17 mouse cellular contexts compared by ENCODE assay signal in the genomic region with DNA sequence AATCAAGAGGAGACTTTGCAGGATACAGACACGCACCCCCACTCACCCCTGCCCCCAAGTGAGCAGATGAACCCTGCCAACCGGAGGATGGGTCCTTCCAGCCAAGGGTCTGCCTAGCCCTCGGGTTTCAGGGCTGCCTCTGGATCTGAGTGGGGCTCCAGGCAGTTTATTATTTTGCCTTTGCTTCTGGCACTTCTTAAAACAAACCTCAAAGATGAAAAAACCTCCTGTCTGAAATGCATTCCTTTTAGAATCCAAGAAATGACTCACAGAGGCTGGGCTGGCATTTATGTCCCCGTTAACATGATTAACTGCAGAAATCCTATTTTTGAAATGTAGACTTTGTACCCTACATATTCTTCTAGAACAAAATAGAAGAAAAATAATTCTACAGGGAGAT.
DNase-seq lines count a peak whose midpoint lies in the region; ATAC-seq and TF ChIP-seq lines count a peak whose summit lies in the region.
"Had no signal": no experiment of that assay in that cellular context is flagged by ENCODE, and none has a peak within 500 bp of the region (broad histone marks: within the 10 kb centered on the region; RNA-seq: fewer than 3 reads in every experiment).

No protein-coding gene starts in this region.

- peak overlapping the region; percentile 77 for H3K27ac ChIP-seq in left cerebral cortex, adult 2 months
- peak overlapping the region; percentile 77 for H3K27ac ChIP-seq in embryonic facial prominence, embryonic 15.5 days (replicated peaks)
- 0 out of 2 replicates have a peak overlapping the region, but pooled peaks have one; percentile 18 for H3K27ac ChIP-seq in stomach, embryonic 14.5 days (ENCODE audit: low read length)
- no peak overlapping the region for H3K27ac ChIP-seq in hindbrain, embryonic 16.5 days (ENCODE audit: low read depth, low read length)
- H3K27ac ChIP-seq: embryonic facial prominence, embryonic 12.5 days; liver, embryonic 12.5 days; midbrain, embryonic 10.5 days had no signal

- peaks cover 12% of the 10 kb centered on the region for H3K4me1 ChIP-seq in embryonic facial prominence, embryonic 15.5 days
- no peaks in the 10 kb centered on the region for H3K4me1 ChIP-seq in stomach, embryonic 14.5 days (ENCODE audit: control insufficient read depth, insufficient read depth, low read length)
- no peaks in the 10 kb centered on the region for H3K4me1 ChIP-seq in hindbrain, embryonic 16.5 days (ENCODE audit: control insufficient read depth, insufficient read depth, low read depth, low read length)
- H3K4me1 ChIP-seq: midbrain, embryonic 10.5 days had no signal

- peak; percentile 49 for DNase-seq in adrenal gland, adult 2 months
- no peak for DNase-seq in adrenal gland, postnatal 14 days
- no peak for DNase-seq in left cerebral cortex, adult 2 months (ENCODE audit: extremely low spot score in 1 of 2, low spot score in 2 of 2)
- DNase-seq in left cerebral cortex, adult 11 months (ENCODE audit: low spot score) = no peak
- no peak for DNase-seq in spleen, postnatal 36 days (ENCODE audit: low spot score in 2 of 2)
- DNase-seq: cerebellum, adult 9-11 months; gastrocnemius, postnatal 10 days; kidney, postnatal 14 days; lung, postnatal 10 days; right cerebral cortex, postnatal 4 days had no signal

- no peaks in the 10 kb centered on the region for H3K36me3 ChIP-seq in embryonic facial prominence, embryonic 15.5 days
- no peaks in the 10 kb centered on the region for H3K36me3 ChIP-seq in stomach, embryonic 14.5 days (ENCODE audit: control insufficient read depth, insufficient read depth, low read length)
- H3K36me3 ChIP-seq in hindbrain, embryonic 16.5 days (ENCODE audit: control insufficient read depth, insufficient read depth, low read length) = no peaks in the 10 kb centered on the region
- H3K36me3 ChIP-seq: embryonic facial prominence, embryonic 12.5 days; liver, embryonic 12.5 days; midbrain, embryonic 10.5 days had no signal

- H3K27me3 ChIP-seq in embryonic facial prominence, embryonic 15.5 days = no peaks in the 10 kb centered on the region
- H3K27me3 ChIP-seq in stomach, embryonic 14.5 days (ENCODE audit: control insufficient read depth, insufficient read depth, low read length) = no peaks in the 10 kb centered on the region
- no peaks in the 10 kb centered on the region for H3K27me3 ChIP-seq in hindbrain, embryonic 16.5 days (replicated peaks; ENCODE audit: control insufficient read depth, insufficient read depth, low read length)
- H3K27me3 ChIP-seq: embryonic facial prominence, embryonic 12.5 days; liver, embryonic 12.5 days had no signal

- no peak overlapping the region for H3K4me3 ChIP-seq in left cerebral cortex, adult 2 months
- no peak overlapping the region for H3K4me3 ChIP-seq in embryonic facial prominence, embryonic 15.5 days (replicated peaks)
- no peak overlapping the region for H3K4me3 ChIP-seq in stomach, embryonic 14.5 days (ENCODE audit: low read depth, low read length)
- H3K4me3 ChIP-seq in hindbrain, embryonic 16.5 days (ENCODE audit: low read length) = no peak overlapping the region
- H3K4me3 ChIP-seq: embryonic facial prominence, embryonic 12.5 days; liver, embryonic 12.5 days; midbrain, embryonic 10.5 days had no signal

- intact Hi-C loops in left cerebral cortex, adult 2 months (cut with DNase I) = no loop called here

- no peak for ATAC-seq in embryonic facial prominence, embryonic 15.5 days (ENCODE audit: insufficient number of reproducible peaks, low FRiP score, low TSS enrichment, low read depth)
- ATAC-seq in stomach, embryonic 14.5 days (ENCODE audit: insufficient number of reproducible peaks, insufficient read depth, low FRiP score, low read depth) = no peak
- no peak for ATAC-seq in hindbrain, embryonic 16.5 days
- ATAC-seq: forebrain, embryonic 14.5 days; liver, embryonic 12.5 days had no signal

- no peak for TF ChIP-seq CTCF in left cerebral cortex, adult 2 months (IDR thresholded peaks at IDR 0.05)

- no peak overlapping the region for H3K9ac ChIP-seq in embryonic facial prominence, embryonic 15.5 days
- H3K9ac ChIP-seq in stomach, embryonic 14.5 days (replicated peaks; ENCODE audit: low read depth, low read length) = no peak overlapping the region
- no peak overlapping the region for H3K9ac ChIP-seq in hindbrain, embryonic 16.5 days (ENCODE audit: low read depth, low read length)
- H3K9ac ChIP-seq: embryonic facial prominence, embryonic 12.5 days; liver, embryonic 12.5 days had no signal

- 27% methylated on average over 4 of the region's 4 CpGs for WGBS in embryonic facial prominence, embryonic 15.5 days
- WGBS in stomach, embryonic 14.5 days = 32% methylated on average over 4 of the region's 4 CpGs
- WGBS in hindbrain, embryonic 16.5 days = 80% methylated on average over 4 of the region's 4 CpGs

- no peaks in the 10 kb centered on the region for H3K9me3 ChIP-seq in embryonic facial prominence, embryonic 15.5 days (replicated peaks)
- no peaks in the 10 kb centered on the region for H3K9me3 ChIP-seq in stomach, embryonic 14.5 days (ENCODE audit: control insufficient read depth, low read depth, low read length)
- no peaks in the 10 kb centered on the region for H3K9me3 ChIP-seq in hindbrain, embryonic 16.5 days (ENCODE audit: control insufficient read depth, low read length)
- H3K9me3 ChIP-seq: embryonic facial prominence, embryonic 12.5 days; liver, embryonic 12.5 days; midbrain, embryonic 10.5 days had no signal

- H3K4me2 ChIP-seq in embryonic facial prominence, embryonic 15.5 days (replicated peaks) = no peak overlapping the region
- H3K4me2 ChIP-seq in stomach, embryonic 14.5 days (replicated peaks; ENCODE audit: low read depth, low read length) = no peak overlapping the region
- no peak overlapping the region for H3K4me2 ChIP-seq in hindbrain, embryonic 16.5 days (ENCODE audit: low read length)
- H3K4me2 ChIP-seq: embryonic facial prominence, embryonic 12.5 days; liver, embryonic 12.5 days had no signal
